Comparison of ENCODE assay signal across 8 mouse cellular contexts in genomic region chrX:95687119-95687518, GRCm38 (mm10). TPM values are rescaled to one million over a fixed set of nuclear protein-coding genes. Genes with fewer than 3 reads are reported as not detected.
DNase-seq lines count a peak whose midpoint lies in the region; ATAC-seq and TF ChIP-seq lines count a peak whose summit lies in the region.

No protein-coding gene starts in this region.

- no peaks in the 10 kb centered on the region for H3K4me1 ChIP-seq in intestine, postnatal 0 days (replicated peaks; ENCODE audit: control insufficient read depth, insufficient read depth, low read length)
- H3K4me1 ChIP-seq in intestine, embryonic 16.5 days (ENCODE audit: control insufficient read depth, insufficient read depth, low read length): no peaks in the 10 kb centered on the region
- no peaks in the 10 kb centered on the region for H3K4me1 ChIP-seq in midbrain, postnatal 0 days (ENCODE audit: insufficient read depth, low read length)
- H3K4me1 ChIP-seq in midbrain, embryonic 15.5 days: no peaks in the 10 kb centered on the region

- no peaks in the 10 kb centered on the region for H3K27me3 ChIP-seq in intestine, postnatal 0 days (replicated peaks; ENCODE audit: control insufficient read depth, insufficient read depth, low read length)
- H3K27me3 ChIP-seq in intestine, embryonic 16.5 days (replicated peaks; ENCODE audit: control insufficient read depth, insufficient read depth, low read length): no peaks in the 10 kb centered on the region
- H3K27me3 ChIP-seq in midbrain, postnatal 0 days (ENCODE audit: insufficient read depth, low read length): no peaks in the 10 kb centered on the region
- H3K27me3 ChIP-seq in midbrain, embryonic 15.5 days (replicated peaks): no peaks in the 10 kb centered on the region

- H3K4me3 ChIP-seq in intestine, postnatal 0 days (ENCODE audit: low read depth, low read length): no peak overlapping the region
- H3K4me3 ChIP-seq in intestine, embryonic 16.5 days (ENCODE audit: low read length): no peak overlapping the region
- H3K4me3 ChIP-seq in midbrain, postnatal 0 days (ENCODE audit: low read depth, low read length): no peak overlapping the region
- H3K4me3 ChIP-seq in midbrain, embryonic 15.5 days: no peak overlapping the region

- peak; percentile 37 for DNase-seq in midbrain, postnatal 0 days (ENCODE audit: low spot score)
- DNase-seq in brain, adult 2 months (ENCODE audit: low read depth, low spot score): peak; percentile 36
- peak; percentile 28 for DNase-seq in thymus, postnatal 0 days (ENCODE audit: low spot score)
- no peak for DNase-seq in urinary bladder, postnatal 25 days (ENCODE audit: low spot score)
- no peak for DNase-seq in adrenal gland, adult 2 months

- H3K36me3 ChIP-seq in intestine, postnatal 0 days (ENCODE audit: control insufficient read depth, insufficient read depth): no peaks in the 10 kb centered on the region
- no peaks in the 10 kb centered on the region for H3K36me3 ChIP-seq in intestine, embryonic 16.5 days (ENCODE audit: control insufficient read depth, insufficient read depth, low read length)
- H3K36me3 ChIP-seq in midbrain, postnatal 0 days (ENCODE audit: insufficient read depth, low read length): no peaks in the 10 kb centered on the region
- no peaks in the 10 kb centered on the region for H3K36me3 ChIP-seq in midbrain, embryonic 15.5 days (replicated peaks)

- 50% methylated on average over 1 of the region's 1 CpGs for whole genome bisulfite sequencing in intestine, postnatal 0 days
- WGBS in intestine, embryonic 16.5 days: 55% methylated on average over 1 of the region's 1 CpGs
- WGBS in midbrain, postnatal 0 days: 42% methylated on average over 1 of the region's 1 CpGs
- 74% methylated on average over 1 of the region's 1 CpGs for WGBS in midbrain, embryonic 15.5 days

- no peak overlapping the region for H3K27ac ChIP-seq in intestine, postnatal 0 days (ENCODE audit: low read depth, low read length)
- no peak overlapping the region for H3K27ac ChIP-seq in intestine, embryonic 16.5 days (ENCODE audit: low read length)
- no peak overlapping the region for H3K27ac ChIP-seq in midbrain, postnatal 0 days (ENCODE audit: low read depth, low read length)
- no peak overlapping the region for H3K27ac ChIP-seq in midbrain, embryonic 15.5 days

- H3K4me2 ChIP-seq in intestine, postnatal 0 days (replicated peaks; ENCODE audit: low read depth): no peak overlapping the region
- no peak overlapping the region for H3K4me2 ChIP-seq in intestine, embryonic 16.5 days (ENCODE audit: low read depth, low read length)
- no peak overlapping the region for H3K4me2 ChIP-seq in midbrain, postnatal 0 days (ENCODE audit: low read depth, low read length, poor library complexity, severe bottlenecking)
- H3K4me2 ChIP-seq in midbrain, embryonic 15.5 days: no peak overlapping the region

- H3K9me3 ChIP-seq in intestine, postnatal 0 days (ENCODE audit: control insufficient read depth): no peaks in the 10 kb centered on the region
- no peaks in the 10 kb centered on the region for H3K9me3 ChIP-seq in intestine, embryonic 16.5 days (ENCODE audit: control insufficient read depth, low read length)
- no peaks in the 10 kb centered on the region for H3K9me3 ChIP-seq in midbrain, postnatal 0 days (ENCODE audit: low read length)
- no peaks in the 10 kb centered on the region for H3K9me3 ChIP-seq in midbrain, embryonic 15.5 days

- H3K9ac ChIP-seq in intestine, postnatal 0 days (ENCODE audit: low read depth, low read length): no peak overlapping the region
- no peak overlapping the region for H3K9ac ChIP-seq in intestine, embryonic 16.5 days (ENCODE audit: low read depth, low read length)
- H3K9ac ChIP-seq in midbrain, postnatal 0 days (replicated peaks; ENCODE audit: low read length, poor library complexity, severe bottlenecking): no peak overlapping the region
- no peak overlapping the region for H3K9ac ChIP-seq in midbrain, embryonic 15.5 days

- TF ChIP-seq CTCF in intestine, postnatal 0 days (IDR thresholded peaks at IDR 0.05; ENCODE audit: low read depth): peak; percentile 46
- TF ChIP-seq CTCF in midbrain, postnatal 0 days (IDR thresholded peaks at IDR 0.05): peak; percentile 56

- ATAC-seq in intestine, postnatal 0 days: no peak
- no peak for ATAC-seq in intestine, embryonic 16.5 days
- ATAC-seq in midbrain, postnatal 0 days (ENCODE audit: low FRiP score): no peak
- no peak for ATAC-seq in midbrain, embryonic 15.5 days (replicated peaks)

RNA-seq across cellular contexts. Expression of gene Zc3h12b, which starts 24.4 kb away (rescaled TPM):
- 0.67 and 0.74 TPM in 2 replicates for polyA plus RNA-seq in intestine, postnatal 0 days (2015; fragmentation: Nextera tagmentation; extraction: Ambion mirVana)
- 1.1 and 1.3 TPM in 2 replicates for polyA plus RNA-seq in intestine, embryonic 16.5 days (2015; fragmentation: Nextera tagmentation; extraction: Ambion mirVana)
- 10.4 and 12.7 TPM in 2 replicates for total RNA-seq in midbrain, postnatal 0 days (2014; rRNA removed)
- polyA plus RNA-seq in midbrain, postnatal 0 days (2015; fragmentation: Nextera tagmentation; extraction: Ambion mirVana): 4.0 TPM in 2 replicates
- 3.5 and 4.1 TPM in 2 replicates for polyA plus RNA-seq in midbrain, embryonic 15.5 days (2015; fragmentation: Nextera tagmentation; extraction: Ambion mirVana)
- polyA plus RNA-seq in thymus, postnatal 0 days (2015; fragmentation: Nextera tagmentation; extraction: Ambion mirVana): 1.9 and 3.0 TPM in 2 replicates
- total RNA-seq in adrenal gland, adult 2 months (2021): 1 to 10 TPM; 3.1 to 4.5 TPM
- 0.75 and 1.3 TPM in 2 replicates for polyA plus RNA-seq in adrenal gland, adult 2 months (2012; rRNA removed)

RNA-seq across cellular contexts. Expression of gene Zc4h2, which starts 28.8 kb away (rescaled TPM):
- polyA plus RNA-seq in intestine, postnatal 0 days (2015; fragmentation: Nextera tagmentation; extraction: Ambion mirVana): 5.2 and 5.5 TPM in 2 replicates
- 12.1 and 13.1 TPM in 2 replicates for polyA plus RNA-seq in intestine, embryonic 16.5 days (2015; fragmentation: Nextera tagmentation; extraction: Ambion mirVana)
- 48.0 and 49.8 TPM in 2 replicates for total RNA-seq in midbrain, postnatal 0 days (2014; rRNA removed)
- polyA plus RNA-seq in midbrain, postnatal 0 days (2015; fragmentation: Nextera tagmentation; extraction: Ambion mirVana): 56.9 and 58.9 TPM in 2 replicates
- 75.9 and 78.0 TPM in 2 replicates for polyA plus RNA-seq in midbrain, embryonic 15.5 days (2015; fragmentation: Nextera tagmentation; extraction: Ambion mirVana)
- 9.9 and 11.9 TPM in 2 replicates for polyA plus RNA-seq in thymus, postnatal 0 days (2015; fragmentation: Nextera tagmentation; extraction: Ambion mirVana)
- total RNA-seq in adrenal gland, adult 2 months (2021): 1 to 10 TPM; 1.8 to 5.2 TPM
- 0.47 and 0.50 TPM in 2 replicates for polyA plus RNA-seq in adrenal gland, adult 2 months (2012; rRNA removed)

Comparison
In these comparisons a context has a peak if more than half of its experiments do, and no peak if none do; other contexts are left out.
1. DNase-seq: peak in midbrain, postnatal 0 days (single experiment), brain, adult 2 months (single experiment) and thymus, postnatal 0 days (single experiment); none in urinary bladder, postnatal 25 days (single experiment) and adrenal gland, adult 2 months (single experiment).